Mouse (Mus musculus): ENCODE measurements around the gene Tex36. TPM values are rescaled to one million over a fixed set of nuclear protein-coding genes. Genes with fewer than 3 reads are reported as not detected.
A peak's percentile ranks its signal among the peaks of the same experiment; 100 is the strongest.

Gene Tex36
- polyA plus RNA-seq, 1 experiment from 2014 or later: not detected

DNA sequence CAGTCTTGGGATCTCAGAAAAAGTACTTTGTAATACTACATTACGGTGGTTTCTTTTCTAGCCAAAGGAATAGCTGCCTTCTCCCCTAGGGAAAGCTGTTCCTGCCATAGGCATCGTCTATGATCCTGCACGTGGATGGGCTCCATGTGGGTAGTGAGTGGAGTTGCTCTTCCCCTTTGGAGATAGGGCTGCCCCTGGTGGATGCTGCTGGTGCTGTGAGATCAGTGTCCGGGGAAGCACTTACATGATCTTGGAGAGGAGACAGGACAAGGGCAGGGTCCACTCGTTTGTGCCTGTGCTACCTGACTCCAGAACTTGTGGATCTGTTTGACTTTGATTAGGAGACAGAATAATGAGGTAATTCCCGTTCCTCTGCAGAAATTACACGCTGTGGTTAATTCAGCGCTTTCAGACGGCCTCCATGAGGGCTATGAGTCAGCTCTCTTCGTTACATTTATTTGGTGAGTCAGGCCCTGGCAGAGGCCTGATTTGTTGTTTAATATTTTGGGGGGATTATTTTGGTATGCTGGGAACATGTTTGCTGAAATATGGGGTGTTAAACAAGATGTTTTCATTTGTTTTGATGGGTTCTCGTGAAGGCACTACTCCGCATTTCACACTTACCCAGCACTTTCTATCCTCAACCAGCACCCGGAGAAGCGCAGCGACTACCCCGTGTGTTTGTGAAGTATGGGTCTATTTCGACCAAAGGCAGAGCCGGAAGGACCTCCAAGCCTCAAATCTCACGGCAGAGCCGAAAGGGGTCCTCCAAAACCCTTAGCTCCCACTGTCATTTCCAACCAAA lies 22.3 kb downstream of the Tex36 start:
- Histone ChIP-seq H3K9ac (no peak overlapping the region), H3K9me3 (replicated peaks) (no peaks in the 10 kb centered on the region), H3K4me2 (no peak overlapping the region), H3K4me3 (replicated peaks) (no peak overlapping the region), H3K36me3 (no peaks in the 10 kb centered on the region), H3K27ac (no peak overlapping the region), H3K4me1 (peaks cover 15% of the 10 kb centered on the region), H3K27me3 (no peaks in the 10 kb centered on the region)
- ATAC-seq (replicated peaks; ENCODE audit: low FRiP score): no peak
- 80% methylated on average over 20 of the region's 20 CpGs for WGBS

DNA sequence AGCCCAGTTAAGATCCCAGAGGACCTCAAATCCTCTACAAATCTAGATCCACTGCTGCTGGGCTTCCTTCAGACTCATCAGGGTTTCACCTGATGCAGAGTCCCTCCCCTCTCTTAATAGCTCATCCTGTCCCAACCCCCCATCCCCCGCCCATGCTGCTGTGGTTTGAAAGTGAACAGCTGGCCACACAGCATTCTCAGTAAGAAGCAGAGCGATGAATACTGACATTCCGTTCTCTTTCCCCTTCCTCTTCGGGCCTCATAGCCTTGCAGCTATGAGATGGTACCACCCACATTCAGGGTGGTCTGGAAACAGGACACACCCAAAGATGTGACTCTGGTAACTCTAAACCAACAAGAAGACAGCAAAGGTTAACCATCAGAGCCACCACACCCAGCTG lies 25.1 kb downstream of the Tex36 start:
- Histone ChIP-seq H3K27me3 (no peaks in the 10 kb centered on the region), H3K9ac (no peak overlapping the region), H3K4me3 (replicated peaks) (no peak overlapping the region), H3K9me3 (replicated peaks) (no peaks in the 10 kb centered on the region), H3K27ac (no peak overlapping the region), H3K4me1 (peaks cover 15% of the 10 kb centered on the region), H3K36me3 (no peaks in the 10 kb centered on the region), H3K4me2 (no peak overlapping the region)
- ATAC-seq (replicated peaks; ENCODE audit: low FRiP score): peak; percentile 74
- whole genome bisulfite sequencing: 14% methylated on average over 4 of the region's 4 CpGs

GRCm38 (mm10) chr7:133576281-133576680 lies 25.7 kb downstream of the Tex36 start:
- no peak for ATAC-seq (replicated peaks; ENCODE audit: low FRiP score)
- H3K4me2 ChIP-seq: no peak overlapping the region
- H3K9ac ChIP-seq: no peak overlapping the region
- H3K27ac ChIP-seq: no peak overlapping the region
- peaks cover 19% of the 10 kb centered on the region for H3K4me1 ChIP-seq
- H3K9me3 ChIP-seq (replicated peaks): no peaks in the 10 kb centered on the region
- no peaks in the 10 kb centered on the region for H3K36me3 ChIP-seq
- no peaks in the 10 kb centered on the region for H3K27me3 ChIP-seq
- H3K4me3 ChIP-seq (replicated peaks): no peak overlapping the region
- 60% methylated on average over 6 of the region's 6 CpGs for WGBS

DNA sequence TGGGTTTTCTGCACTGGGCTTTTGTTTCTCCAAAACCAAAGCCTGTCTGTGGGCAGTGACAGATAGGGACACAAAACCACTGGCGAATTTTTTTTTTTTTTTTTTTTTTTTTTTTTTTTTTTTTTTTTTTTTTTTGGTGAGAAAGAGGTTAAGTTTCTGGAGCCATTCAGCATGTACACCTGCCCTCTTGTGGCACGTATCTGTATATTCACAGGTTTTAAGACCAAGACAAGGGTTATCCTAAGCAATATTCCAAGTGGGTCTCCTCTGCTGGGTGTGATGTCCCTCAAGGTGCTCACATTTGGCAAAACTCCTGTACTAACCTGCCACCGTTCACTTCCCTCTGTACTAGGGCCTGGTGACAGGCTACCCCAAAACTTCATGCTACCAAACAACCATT lies 30.0 kb downstream of the Tex36 start:
- Histone ChIP-seq H3K4me1 (peaks cover 45% of the 10 kb centered on the region), H3K4me2 (no peak overlapping the region), H3K27ac (no peak overlapping the region), H3K9me3 (replicated peaks) (no peaks in the 10 kb centered on the region), H3K27me3 (no peaks in the 10 kb centered on the region), H3K9ac (no peak overlapping the region), H3K36me3 (no peaks in the 10 kb centered on the region), H3K4me3 (replicated peaks) (no peak overlapping the region)
- no peak for ATAC-seq (replicated peaks; ENCODE audit: low FRiP score)
- WGBS: 34% methylated on average over 3 of the region's 3 CpGs

- no peaks in the 10 kb centered on the region for H3K36me3 ChIP-seq
- H3K4me3 ChIP-seq (replicated peaks): no peak overlapping the region
- no peak overlapping the region for H3K9ac ChIP-seq
- WGBS: 18% methylated on average over 16 of the region's 16 CpGs
- H3K27ac ChIP-seq: peak overlapping the region; percentile 85
- no peaks in the 10 kb centered on the region for H3K27me3 ChIP-seq
- H3K4me2 ChIP-seq: peak overlapping the region; percentile 48
- no peaks in the 10 kb centered on the region for H3K9me3 ChIP-seq (replicated peaks)
- peak; percentile 95 for ATAC-seq (replicated peaks; ENCODE audit: low FRiP score)
- H3K4me1 ChIP-seq: peaks cover 34% of the 10 kb centered on the region
These were observed 32.6 kb downstream of the Tex36 start for GRCm38 (mm10) chr7:133569194-133569880.

GRCm38 (mm10) chr7:133564600-133564999 lies 37.4 kb downstream of the Tex36 start:
- WGBS: 82% methylated on average over 8 of the region's 8 CpGs
- ATAC-seq (replicated peaks; ENCODE audit: low FRiP score): no peak
- Histone ChIP-seq H3K9ac (no peak overlapping the region), H3K27me3 (no peaks in the 10 kb centered on the region), H3K4me2 (no peak overlapping the region), H3K4me3 (replicated peaks) (no peak overlapping the region), H3K27ac (no peak overlapping the region), H3K36me3 (no peaks in the 10 kb centered on the region), H3K9me3 (replicated peaks) (no peaks in the 10 kb centered on the region), H3K4me1 (peaks cover 14% of the 10 kb centered on the region)

GRCm38 (mm10) chr7:133563175-133563824 lies 38.7 kb downstream of the Tex36 start:
- H3K27me3 ChIP-seq: no peaks in the 10 kb centered on the region
- 82% methylated on average over 3 of the region's 3 CpGs for WGBS
- no peak overlapping the region for H3K9ac ChIP-seq
- H3K27ac ChIP-seq: no peak overlapping the region
- no peak overlapping the region for H3K4me3 ChIP-seq (replicated peaks)
- no peaks in the 10 kb centered on the region for H3K9me3 ChIP-seq (replicated peaks)
- no peaks in the 10 kb centered on the region for H3K36me3 ChIP-seq
- peak; percentile 49; the same call in 1 of the 2 replicates for ATAC-seq (replicated peaks; ENCODE audit: low FRiP score)
- peaks cover 2% of the 10 kb centered on the region for H3K4me1 ChIP-seq
- H3K4me2 ChIP-seq: no peak overlapping the region

DNA sequence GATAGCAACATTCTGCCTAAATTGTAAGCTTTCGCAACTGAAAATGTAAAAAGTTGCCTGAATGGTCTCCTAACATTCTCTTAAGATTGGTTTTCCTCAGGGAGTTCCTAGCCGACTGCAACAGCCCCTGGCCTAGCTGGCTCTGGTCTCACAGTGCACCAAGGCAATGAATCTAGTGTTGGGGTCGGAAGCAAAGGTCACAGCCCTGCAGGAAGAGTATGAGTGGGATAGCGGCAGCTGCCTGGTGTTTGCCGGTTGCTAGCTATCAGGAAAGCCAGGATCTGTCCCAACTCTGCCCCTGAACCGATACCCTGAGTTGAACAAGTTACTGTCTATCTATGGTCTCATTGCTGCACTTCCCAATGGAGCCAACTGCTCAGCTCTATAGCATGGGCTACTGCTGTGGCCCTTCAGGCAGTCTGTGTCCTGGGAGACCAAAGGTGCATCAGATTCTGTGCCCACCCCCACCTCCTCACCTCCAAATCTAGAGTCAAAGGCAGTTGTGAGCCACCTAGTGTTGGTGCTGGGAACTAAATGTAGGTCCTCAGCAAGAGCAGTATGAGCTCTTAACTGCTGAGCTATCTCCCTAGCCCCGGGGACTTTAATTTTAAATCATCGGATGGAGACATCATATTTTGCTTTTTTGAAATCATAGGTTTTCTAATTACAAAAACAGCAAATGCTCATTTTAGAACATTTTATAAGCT lies 46.0 kb downstream of the Tex36 start:
- Histone ChIP-seq H3K9ac (no peak overlapping the region), H3K4me3 (replicated peaks) (no peak overlapping the region), H3K27me3 (no peaks in the 10 kb centered on the region), H3K4me1 (peaks cover 7% of the 10 kb centered on the region), H3K9me3 (replicated peaks) (no peaks in the 10 kb centered on the region), H3K27ac (peak overlapping the region; percentile 45; the same call in 1 of the 2 replicates), H3K4me2 (no peak overlapping the region), H3K36me3 (no peaks in the 10 kb centered on the region)
- WGBS: 42% methylated on average over 8 of the region's 8 CpGs
- no peak for ATAC-seq (replicated peaks; ENCODE audit: low FRiP score)

DNA sequence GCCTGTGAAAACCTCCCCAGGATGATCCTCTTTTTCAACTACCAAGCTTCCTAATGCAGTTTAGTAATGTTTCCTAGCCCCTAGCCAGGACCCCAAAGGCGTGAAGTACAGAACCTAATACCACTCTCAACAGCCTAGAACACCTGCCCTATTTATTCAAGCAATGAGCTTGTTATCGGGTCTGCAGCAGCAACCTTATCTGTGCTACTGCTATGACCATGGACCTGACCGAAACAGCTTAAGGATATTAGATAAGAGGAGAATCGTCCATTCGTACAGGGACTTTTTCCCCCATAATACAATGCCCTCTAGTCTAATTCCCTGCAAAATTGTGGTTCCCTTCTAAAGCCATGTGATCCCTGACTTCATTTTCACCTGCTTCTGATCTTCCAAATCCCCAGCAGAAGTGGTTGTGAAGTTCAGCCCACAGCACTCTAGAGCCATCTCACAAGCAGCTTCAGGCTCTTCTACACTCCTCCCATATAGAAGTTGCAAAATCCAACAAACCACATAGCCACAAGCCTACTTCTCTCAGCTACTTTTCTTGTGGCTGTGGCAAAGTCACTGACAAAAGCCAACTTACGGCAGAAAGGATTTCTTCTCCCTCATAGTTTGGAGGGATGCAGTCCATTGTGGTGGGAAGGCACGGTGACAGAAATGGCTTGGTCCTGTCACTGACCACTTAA lies 49.5 kb downstream of the Tex36 start:
- 86% methylated on average over 7 of the region's 7 CpGs for WGBS
- H3K27me3 ChIP-seq: no peaks in the 10 kb centered on the region
- no peak overlapping the region for H3K4me2 ChIP-seq
- no peaks in the 10 kb centered on the region for H3K9me3 ChIP-seq (replicated peaks)
- no peak for ATAC-seq (replicated peaks; ENCODE audit: low FRiP score)
- H3K9ac ChIP-seq: no peak overlapping the region
- H3K27ac ChIP-seq: no peak overlapping the region
- H3K36me3 ChIP-seq: no peaks in the 10 kb centered on the region
- no peak overlapping the region for H3K4me3 ChIP-seq (replicated peaks)
- peaks cover 7% of the 10 kb centered on the region for H3K4me1 ChIP-seq

GRCm38 (mm10) chr7:133551000-133551399 lies 51.0 kb downstream of the Tex36 start:
- Histone ChIP-seq H3K27me3 (no peaks in the 10 kb centered on the region), H3K9me3 (replicated peaks) (no peaks in the 10 kb centered on the region), H3K4me3 (replicated peaks) (no peak overlapping the region), H3K4me1 (peaks cover 6% of the 10 kb centered on the region), H3K9ac (no peak overlapping the region), H3K36me3 (no peaks in the 10 kb centered on the region), H3K27ac (no peak overlapping the region), H3K4me2 (no peak overlapping the region)
- 72% methylated on average over 2 of the region's 2 CpGs for WGBS
- no peak for ATAC-seq (replicated peaks; ENCODE audit: low FRiP score)

DNA sequence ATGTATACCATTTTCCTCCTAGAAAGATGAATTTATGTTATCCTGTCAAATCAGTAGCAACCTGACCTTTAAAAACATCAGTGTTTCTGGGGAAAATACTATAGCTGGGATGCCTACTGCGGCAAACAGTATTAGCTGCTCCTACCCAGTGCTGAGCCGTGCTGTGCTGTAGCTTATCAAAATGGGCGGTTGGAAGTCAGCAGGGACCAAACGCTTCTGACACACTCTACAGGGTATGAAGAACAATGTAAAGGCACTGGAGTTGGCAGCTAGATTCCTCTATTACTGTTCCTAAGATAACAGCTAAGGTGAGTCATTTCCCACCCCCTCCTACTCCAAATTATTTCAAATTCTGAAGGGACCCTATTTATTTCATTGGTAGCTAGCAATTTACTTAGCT lies 53.5 kb downstream of the Tex36 start:
- H3K4me1 ChIP-seq: no peaks in the 10 kb centered on the region
- H3K27ac ChIP-seq: no peak overlapping the region
- no peaks in the 10 kb centered on the region for H3K36me3 ChIP-seq
- H3K4me3 ChIP-seq (replicated peaks): no peak overlapping the region
- no peak overlapping the region for H3K9ac ChIP-seq
- no peak overlapping the region for H3K4me2 ChIP-seq
- H3K27me3 ChIP-seq: no peaks in the 10 kb centered on the region
- ATAC-seq (replicated peaks; ENCODE audit: low FRiP score): no peak
- 87% methylated on average over 4 of the region's 4 CpGs for WGBS
- no peaks in the 10 kb centered on the region for H3K9me3 ChIP-seq (replicated peaks)

Data from kidney, embryonic 15.5 days (tissue).